Mouse (Mus musculus): ENCODE measurements around the gene Lyzl4.

The Lyzl4 gene

GRCm38 (mm10) chr9:121647026-121647425 is 5.1 kb upstream of the Lyzl4 start:
- DNase-seq (ENCODE audit: low read depth, low spot score): no peak

GRCm38 (mm10) chr9:121644855-121645254 is 3.0 kb upstream of the Lyzl4 start:
- DNase-seq (ENCODE audit: low read depth, low spot score): no peak

- DNase-seq (ENCODE audit: low read depth, low spot score): peak; percentile 59
Measured at GRCm38 (mm10) chr9:121642401-121643181, 695 bp upstream of the Lyzl4 start, which contains the start of gene Vipr1. Gene Vipr1, plus strand, starts transcription at chr9:121642716.

GRCm38 (mm10) chr9:121641235-121641915 is 521 bp downstream of the Lyzl4 start:
- DNase-seq (ENCODE audit: low read depth, low spot score): peak; percentile 16

- no peak for DNase-seq (ENCODE audit: low read depth, low spot score)
Measured at GRCm38 (mm10) chr9:121639790-121640189, 2.1 kb downstream of the Lyzl4 start.

- no peak for DNase-seq (ENCODE audit: low read depth, low spot score)
Measured at GRCm38 (mm10) chr9:121635835-121636576, 5.9 kb downstream of the Lyzl4 start.

GRCm38 (mm10) chr9:121633306-121633705 is 8.6 kb downstream of the Lyzl4 start:
- no peak for DNase-seq (ENCODE audit: low read depth, low spot score)

GRCm38 (mm10) chr9:121632891-121633290 is 9.0 kb downstream of the Lyzl4 start:
- no peak for DNase-seq (ENCODE audit: low read depth, low spot score)

- no peak for DNase-seq (ENCODE audit: low read depth, low spot score)
Measured at GRCm38 (mm10) chr9:121631946-121632345, 9.9 kb downstream of the Lyzl4 start.

GRCm38 (mm10) chr9:121630627-121631026 is 11.3 kb downstream of the Lyzl4 start:
- DNase-seq (ENCODE audit: low read depth, low spot score): no peak

GRCm38 (mm10) chr9:121624920-121625319 is 17.0 kb downstream of the Lyzl4 start:
- DNase-seq (ENCODE audit: low read depth, low spot score): no peak

- DNase-seq (ENCODE audit: low read depth, low spot score): no peak
Measured at GRCm38 (mm10) chr9:121623235-121623634, 18.7 kb downstream of the Lyzl4 start.

GRCm38 (mm10) chr9:121619441-121619840 is 22.5 kb downstream of the Lyzl4 start:
- no peak for DNase-seq (ENCODE audit: low read depth, low spot score)

- DNase-seq (ENCODE audit: low read depth, low spot score): no peak
Measured at GRCm38 (mm10) chr9:121616471-121616870, 25.4 kb downstream of the Lyzl4 start.

GRCm38 (mm10) chr9:121614241-121614757 is 27.6 kb downstream of the Lyzl4 start:
- peak; percentile 16 for DNase-seq (ENCODE audit: low read depth, low spot score)

GRCm38 (mm10) chr9:121613192-121613591 is 28.7 kb downstream of the Lyzl4 start:
- no peak for DNase-seq (ENCODE audit: low read depth, low spot score)

- DNase-seq (ENCODE audit: low read depth, low spot score): no peak
Measured at GRCm38 (mm10) chr9:121609381-121609780, 32.5 kb downstream of the Lyzl4 start.

GRCm38 (mm10) chr9:121606498-121607096 is 35.3 kb downstream of the Lyzl4 start:
- no peak for DNase-seq (ENCODE audit: low read depth, low spot score)

- peak; percentile 24 for DNase-seq (ENCODE audit: low read depth, low spot score)
Measured at GRCm38 (mm10) chr9:121605414-121606278, 36.2 kb downstream of the Lyzl4 start.

GRCm38 (mm10) chr9:121602381-121602780 is 39.5 kb downstream of the Lyzl4 start:
- no peak for DNase-seq (ENCODE audit: low read depth, low spot score)
